Mouse (Mus musculus) thymus, postnatal 25 days (tissue): ENCODE measurements around the gene Ivd.
A peak's percentile ranks its signal among the peaks of the same experiment; 100 is the strongest.

Experiments
- DNase-seq: peaks from one replicate; pipeline ENCODE4 v3.0.0; 2022

Ivd gene

DNA sequence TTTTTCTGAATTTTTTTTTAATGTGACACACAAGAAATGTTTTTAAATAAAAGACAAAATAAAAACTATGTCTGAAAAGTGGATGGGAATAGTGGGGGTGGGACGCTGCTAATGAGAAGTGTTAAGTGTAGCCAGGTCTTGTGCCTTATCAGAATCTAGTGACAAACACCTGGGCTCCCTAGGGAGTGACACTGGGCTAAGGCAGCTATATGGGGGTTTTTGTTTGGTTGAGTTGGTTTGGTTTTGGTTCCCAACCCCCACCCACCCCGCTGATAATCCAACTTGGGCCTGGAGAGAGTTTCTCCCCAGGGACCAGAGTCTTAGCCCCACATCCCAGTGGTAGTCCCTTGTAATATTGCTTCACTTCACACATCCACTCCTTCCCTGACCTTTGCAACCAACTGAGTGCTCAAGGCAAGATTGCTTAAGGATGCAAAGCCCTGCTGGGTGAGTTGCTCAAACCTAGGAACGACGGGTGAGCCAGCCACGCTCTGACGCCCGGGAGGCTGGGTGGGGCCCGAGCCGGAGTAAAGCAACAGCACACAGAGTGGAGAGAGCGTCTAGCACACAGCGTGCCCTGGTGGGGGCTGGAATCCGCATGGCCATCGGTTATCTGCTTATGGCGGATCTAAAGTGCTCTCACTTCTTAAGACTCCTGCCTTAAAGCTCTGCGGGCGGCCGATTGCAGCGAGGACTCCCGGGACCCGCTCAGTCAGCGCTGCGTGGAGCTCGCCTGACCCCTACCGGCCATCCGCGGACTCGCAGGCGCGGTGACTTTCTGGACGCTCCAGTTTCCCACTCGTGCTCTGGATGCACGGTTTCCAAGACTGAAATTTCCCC lies 21.3 kb downstream of the Ivd start:
- DNase-seq, result peak; percentile 87

DNA sequence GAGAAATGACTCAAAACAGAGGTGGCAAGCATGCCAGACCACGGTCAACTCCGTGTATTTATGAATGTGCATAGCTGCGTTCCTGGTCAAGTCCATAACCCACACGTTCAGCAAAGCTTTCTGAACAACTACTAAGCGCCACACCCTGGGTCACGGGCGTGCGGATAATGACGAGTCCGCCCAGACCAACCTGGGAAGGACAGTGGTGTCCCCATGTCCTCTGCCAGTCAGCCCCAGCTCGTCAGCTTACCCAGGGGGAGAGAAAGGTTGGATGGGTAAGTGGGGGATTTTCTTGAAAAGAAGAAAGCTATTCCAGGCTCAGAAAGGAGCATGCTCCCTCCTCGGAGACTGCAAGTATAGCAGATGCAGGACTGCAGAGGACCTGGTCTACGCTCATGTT lies 25.7 kb downstream of the Ivd start:
- no peak for DNase-seq

DNA sequence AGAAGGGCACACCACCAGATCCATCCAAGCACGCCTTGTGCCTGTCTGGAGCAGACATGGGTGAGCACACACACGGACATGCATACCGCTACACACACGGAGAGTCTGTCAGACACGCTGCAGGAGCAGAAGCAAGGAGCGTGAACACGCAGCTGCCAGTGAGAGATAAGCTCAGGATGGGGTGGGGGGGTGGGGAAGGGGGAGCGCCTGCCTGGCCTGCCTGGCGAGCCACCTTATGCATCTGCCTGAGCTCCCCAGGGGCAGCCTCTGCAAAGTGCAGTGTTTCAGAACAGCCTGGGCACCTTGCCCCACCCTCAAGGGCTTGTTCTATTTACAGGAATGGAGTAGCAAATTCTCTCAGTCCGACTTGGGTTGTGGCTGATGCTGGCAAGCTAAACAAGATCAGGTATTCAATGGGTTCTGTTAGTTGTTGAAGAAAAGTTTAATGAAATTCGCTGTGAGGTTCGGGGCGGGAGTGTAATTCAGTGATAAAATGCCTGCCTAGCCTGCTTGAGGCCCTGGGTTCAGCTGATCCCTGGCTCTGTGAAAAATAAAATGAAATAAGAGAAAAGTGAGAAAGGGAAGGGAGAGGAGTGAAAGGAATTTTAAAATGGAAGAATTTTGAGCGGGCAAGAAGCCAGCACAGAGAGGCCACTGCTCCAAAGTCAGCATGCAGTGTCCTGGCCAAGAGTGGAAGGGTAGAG lies 26.2 kb downstream of the Ivd start:
- no peak for DNase-seq

DNA sequence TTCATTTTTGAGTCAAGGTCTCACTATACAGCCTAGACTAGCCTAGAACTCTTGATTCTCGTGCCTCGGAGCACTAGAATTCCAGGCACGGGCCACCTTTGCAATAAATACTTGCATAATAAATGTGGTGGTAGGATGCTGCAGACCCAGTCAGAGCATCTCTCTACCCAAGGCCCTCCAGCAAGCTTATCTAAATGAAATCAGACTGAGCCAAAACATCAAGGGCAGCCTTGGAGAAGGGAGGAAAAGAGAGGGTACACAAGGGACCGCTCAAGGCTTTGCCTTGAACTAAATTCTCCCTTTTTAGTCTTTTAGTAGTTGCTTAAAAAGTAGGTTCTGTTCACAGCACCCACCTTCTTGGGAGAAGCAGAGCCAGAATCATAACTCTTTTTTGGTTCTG lies 29.4 kb downstream of the Ivd start:
- DNase-seq, result no peak

DNA sequence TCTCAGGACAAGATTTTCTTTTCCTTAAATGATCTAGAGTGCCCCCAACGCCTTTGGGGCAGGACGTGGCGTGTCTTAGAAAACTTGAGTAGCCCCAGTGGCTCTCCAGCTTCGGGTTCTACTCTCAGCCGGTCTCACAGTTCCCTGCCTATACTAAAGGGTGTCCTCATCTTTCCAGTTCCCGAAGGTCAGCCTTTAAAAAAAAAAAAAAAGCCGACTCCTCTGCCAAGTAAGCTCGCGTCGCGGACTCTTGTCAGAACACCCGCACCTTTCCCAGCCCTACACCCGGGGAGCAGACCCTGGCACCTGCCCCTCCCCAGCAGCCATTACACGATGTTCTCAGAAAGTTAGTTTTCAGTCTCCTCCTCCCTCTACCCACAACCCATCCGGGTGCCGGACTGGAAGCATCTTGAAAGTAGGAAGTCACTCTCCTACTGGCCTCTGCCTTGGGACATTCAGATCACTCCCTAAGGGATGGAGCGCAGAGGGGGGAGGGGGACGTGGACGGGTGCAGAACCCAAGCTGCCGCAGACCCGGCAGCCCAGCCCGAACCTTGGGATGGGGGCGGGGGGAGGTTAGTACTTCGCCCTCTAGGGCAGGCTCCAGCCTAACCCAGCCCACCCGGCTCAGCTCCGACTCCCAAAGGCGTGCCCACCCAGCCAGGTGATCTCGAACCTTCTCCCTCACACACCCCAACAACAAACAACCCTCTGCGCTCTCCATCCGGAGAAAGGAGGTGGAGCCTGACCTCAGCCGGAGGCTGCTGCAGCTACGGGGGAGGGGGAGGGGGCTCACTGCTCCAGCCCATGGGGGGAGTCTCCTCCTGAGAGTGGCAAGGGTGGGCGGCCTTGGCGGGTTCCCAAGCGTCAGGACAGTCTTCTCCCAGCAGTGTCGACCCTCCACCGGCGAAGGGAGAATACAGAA lies 34.5 kb downstream of the Ivd start:
- DNase-seq, result peak; percentile 69

DNA sequence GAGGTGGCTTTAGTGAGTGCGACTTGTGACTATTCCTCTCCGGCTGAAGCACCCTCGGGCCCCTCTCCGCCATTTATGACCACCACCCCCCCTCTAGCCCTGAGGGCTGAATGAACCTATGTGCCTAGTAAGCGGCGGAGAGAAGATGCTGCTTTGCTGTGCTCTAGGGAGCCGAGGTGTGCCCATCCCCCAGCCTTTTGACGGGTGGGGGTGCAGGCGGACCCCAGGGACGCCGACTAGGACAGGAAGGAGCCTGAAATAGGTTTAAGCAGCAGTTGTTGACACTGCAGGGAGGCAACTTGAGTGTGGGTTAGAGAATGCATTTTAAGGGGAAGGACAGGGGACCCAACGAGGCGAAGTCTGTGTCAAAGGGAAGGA lies 35.1 kb downstream of the Ivd start:
- no peak for DNase-seq

DNA sequence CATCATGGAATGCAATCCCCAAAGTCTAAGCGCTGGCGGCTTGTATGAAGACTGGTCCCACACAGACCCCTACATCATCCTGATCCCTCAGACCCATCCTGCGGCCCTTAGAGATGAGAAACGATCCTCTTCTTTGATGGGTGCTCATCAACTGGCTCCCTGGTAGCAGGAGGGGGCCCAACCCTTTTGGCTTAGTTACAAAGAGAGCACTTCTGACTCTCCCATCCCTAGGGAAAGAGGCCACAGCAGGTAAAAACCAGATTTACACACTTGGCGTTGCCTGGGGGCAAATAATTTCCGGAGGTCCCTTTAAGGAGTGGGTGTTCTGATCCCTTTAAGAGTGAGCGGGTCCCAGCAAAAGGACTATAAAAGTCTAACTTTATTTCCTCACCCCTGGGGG lies 35.6 kb downstream of the Ivd start:
- no peak for DNase-seq

DNA sequence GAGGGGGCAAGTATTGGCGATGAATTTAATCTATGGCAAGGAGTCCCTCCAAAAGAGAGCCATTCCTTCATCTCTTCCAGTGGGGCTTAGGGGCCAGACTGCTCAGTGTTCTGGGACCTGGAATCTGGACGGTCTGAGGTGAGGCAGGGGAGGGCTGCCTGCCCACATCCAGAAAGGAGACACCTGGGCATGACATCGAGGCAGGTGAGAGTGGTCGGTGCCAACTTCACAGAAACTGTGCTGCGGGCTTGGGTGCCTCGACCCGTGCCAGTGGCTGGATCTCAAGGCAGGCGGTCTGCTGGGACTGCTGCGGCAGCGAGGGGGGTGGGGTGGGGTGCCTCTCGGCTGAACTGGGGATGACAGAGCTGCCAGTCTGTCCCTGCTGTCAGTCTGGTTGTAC lies 36.1 kb downstream of the Ivd start:
- no peak for DNase-seq

DNA sequence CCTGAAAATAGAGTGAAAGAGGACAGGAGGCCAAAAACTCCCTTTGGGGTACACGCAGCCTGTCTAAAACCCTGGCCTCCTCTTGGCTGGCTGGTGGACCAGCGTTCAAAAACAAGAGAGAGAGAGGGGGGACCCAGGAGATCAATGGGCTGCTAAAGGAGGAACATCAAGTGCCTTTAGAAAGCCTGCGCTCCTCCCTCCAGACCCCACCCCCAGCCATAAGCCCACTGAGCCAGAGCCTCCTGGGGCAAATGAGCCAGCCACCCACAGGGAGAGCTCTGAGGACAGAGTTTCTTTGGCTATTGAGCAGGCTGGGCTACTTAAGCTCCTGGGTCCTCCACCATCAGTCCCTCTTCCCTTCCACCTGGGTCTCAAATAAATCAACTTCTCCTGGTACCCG lies 37.0 kb downstream of the Ivd start:
- DNase-seq, result no peak

DNA sequence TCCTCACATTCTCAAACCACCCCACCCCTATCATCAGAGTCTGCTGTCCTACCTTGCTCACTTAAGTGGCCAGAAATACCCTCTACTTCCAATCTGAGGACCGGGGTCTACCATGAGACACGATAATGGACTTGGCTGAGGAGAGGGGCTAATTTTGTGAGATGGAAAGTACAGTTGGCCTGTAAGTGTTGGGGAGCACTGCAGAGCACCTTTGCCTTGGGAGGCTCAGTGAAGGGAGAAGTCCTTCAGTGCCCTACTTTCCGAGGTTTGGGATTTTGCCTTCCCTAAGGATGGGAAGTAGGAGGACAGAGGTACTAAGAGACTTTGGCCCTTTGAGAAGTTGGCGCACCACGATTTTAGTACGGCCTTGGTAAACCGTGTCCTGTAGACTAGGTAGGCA lies 37.6 kb downstream of the Ivd start:
- DNase-seq, result no peak

DNA sequence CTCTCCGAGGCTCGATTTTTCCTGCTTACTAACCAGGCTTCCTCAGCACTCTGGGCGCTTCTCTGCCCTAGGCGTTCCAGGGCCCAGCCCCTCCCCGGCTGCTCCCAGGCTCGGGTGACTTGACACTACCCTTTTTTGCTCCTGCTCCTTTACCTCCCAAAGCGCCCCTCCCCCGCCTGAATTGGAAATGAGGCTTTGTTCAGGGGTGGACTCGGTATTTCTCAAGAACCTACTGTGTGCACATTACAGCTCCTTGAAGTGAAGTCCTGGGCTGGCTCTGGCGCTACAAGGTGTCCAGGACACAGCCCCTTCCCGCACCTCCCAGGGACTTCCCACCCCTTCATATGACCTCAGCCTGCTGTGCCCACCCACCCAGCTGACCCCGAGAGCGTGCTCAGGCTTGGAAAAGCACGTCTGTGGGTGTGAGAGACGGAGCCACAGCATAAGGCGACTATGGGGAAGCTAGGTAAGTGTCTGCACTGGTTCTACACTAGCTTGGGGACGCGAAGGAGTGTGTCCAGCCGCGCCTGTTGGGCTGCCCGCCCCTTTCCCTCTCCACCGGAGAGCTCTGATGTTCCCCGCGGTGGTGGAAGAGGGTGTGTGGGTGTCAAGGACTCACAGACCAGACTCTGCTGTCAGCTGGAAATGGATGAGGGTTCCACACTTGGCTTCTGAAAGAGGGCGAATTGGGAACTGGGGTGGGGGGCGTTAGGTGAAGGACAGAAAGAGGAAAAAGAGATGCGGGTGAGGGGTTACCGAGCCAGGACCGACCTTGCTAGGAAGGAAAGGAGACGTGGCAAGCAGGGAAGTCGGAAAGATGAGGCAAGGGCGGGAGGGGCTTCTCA lies 38.4 kb downstream of the Ivd start, which contains the start of gene Bahd1:
Gene Bahd1 (plus strand): TSS at position 397 of the 845 bp plus-strand sequence.
- no peak for DNase-seq

DNA sequence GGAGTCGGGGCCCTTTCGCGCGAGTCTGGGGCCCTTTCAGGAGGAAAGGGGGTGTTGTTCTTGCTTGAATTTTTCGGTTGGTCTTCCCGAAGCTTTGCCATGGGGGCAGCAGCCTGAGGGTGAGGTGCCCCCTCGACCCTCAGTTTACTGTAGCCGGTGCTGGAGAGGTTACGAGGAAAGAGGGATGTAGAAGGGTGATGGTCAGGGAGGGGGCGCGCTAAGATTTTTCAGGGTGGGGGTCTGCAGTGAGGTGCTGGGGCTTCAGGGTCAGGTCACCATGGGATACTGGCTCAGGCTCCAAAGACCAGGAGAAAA lies 39.0 kb downstream of the Ivd start:
- no peak for DNase-seq

DNA sequence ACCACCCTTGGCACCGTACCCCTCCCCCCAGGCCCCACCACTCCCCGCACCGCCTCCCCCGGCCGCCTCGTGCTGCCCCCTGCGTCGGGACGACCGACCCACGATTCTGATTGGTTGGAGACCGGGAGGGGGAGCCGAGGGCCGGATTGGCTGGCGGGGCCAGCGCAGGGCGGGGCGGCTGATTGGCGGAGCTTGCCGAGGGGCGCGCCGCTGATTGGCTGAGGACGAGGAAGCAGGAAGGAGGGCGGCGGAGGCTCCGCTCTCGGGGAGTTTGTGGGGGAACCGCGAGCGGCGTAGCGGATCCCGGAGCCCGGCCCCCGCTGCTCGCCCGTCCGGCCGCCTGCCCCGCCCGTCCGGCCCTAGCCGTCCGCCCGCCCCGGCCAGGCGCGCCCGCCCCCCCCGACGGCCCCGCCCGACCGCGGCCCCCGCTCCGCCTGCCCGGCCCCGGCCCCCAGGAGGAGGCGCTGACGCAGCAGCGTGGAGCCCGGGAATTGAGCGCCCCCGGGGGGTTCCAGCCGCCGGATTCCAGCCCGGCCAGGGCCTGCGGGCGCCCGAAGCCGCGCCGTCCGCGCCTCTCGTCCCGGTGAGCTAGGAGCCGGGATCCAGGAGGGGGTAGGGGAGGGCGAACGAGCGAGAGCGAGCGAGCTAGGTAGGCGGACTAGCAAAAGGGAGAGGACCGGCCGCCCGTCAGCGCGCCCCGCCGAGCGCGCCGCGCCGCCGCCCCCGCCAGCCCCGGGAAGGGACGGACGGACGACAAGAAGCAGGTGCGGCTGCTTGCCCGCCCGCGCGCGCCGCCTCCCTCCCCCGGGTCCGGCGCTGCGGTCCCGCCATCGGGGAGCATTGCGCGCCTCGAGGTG lies 39.6 kb downstream of the Ivd start:
- DNase-seq, result peak; percentile 98

DNA sequence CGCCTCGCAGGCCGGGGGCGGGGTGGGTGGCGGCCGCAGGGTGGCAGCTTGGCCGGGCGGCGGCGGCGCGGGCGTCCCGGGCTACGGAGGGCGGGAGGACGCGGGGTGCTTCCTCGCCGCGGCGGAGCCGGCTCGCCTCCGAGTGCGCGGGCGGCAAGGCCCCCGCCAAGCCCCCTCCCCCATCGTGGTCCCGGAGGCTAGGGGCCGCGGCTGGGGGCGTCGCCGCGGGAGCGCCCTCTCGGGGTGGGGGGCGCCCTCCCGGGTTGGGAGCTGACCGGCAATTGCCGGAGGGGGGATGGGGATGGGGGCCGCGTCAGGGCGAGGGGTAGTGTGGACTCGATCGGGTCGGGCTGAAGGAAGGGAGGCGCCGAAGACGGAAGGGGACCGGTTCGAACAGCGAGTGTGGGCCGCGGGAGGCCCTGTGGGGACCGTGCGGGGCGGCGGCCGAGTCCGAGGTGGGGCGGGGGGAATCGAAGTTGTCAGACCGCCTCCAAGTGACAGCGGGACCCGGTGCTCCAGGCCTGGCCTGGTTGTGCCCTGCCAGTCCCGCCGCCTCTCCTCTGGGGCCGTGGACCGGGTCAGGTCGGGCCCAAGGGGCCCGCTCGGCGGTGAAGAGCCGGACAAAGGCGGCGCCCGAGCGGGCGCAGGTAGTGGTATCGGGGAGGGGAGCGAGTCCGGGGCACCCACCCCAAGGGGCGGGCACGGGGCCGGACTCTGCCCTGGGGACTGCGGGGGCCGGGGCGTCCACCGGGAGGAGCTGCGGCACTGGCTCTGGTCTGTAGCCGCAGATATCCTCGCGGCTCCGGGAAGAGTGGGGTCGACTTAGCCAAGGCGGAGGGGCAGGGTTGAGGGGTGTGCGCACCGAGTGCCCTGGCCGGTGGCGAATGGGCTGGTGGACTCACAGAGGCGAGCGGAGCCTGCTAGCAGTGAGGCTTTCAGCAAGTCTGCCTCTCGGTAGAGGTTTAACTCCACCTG lies 40.6 kb downstream of the Ivd start:
- peak; percentile 38 for DNase-seq

DNA sequence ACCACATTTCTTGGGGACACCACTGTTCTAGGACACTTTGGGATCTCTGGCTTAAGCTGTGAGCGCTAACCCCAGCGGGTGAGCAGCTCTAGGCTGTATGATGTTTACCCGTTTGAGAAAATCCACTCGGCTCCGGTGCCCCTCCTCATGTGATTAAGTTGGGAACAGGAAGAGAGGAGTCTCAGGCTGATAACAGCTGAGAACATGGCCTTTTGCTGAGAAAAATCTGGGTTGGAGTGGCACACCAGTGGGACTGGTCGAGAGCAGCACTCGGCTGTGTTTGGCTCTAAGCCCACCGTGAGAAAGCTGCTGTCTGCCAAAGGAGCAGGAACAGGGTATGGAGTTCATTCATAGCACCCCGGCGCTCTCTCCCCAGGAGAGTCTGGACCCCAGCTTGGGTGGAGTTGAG lies 41.6 kb downstream of the Ivd start:
- DNase-seq, result no peak

DNA sequence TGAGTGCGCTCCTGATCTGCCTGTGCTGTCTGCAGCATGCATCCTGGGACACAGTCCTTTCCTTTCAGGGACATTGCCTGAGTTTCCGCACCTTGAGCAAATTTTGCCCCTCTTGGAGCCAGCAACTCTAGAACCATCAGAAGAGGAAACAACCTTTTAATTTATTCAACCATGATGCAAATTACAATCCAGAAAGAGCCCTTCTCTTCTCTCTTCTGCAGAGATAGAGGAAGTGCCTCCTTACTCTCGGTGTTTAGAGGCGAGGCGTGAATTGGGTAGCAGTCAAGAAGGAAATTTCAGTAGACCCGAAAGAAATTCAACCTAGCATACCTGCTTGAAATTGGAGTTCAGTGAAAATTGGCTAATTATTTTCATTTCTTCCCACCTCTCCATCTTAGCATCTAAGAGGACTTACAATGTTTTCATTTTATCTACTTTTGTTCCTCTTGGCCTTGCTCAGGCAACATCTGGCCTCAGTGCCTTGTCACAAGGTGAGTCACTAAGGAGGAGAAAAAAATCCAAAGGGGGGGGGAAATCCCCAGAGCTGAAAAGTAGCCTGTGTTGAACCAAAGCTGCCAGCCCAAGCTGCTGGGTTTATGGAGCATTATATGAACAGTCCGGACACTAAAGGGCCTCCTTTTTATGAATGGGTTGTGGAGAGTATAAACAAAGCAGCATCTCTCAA lies 43.8 kb downstream of the Ivd start:
- DNase-seq, result no peak

DNA sequence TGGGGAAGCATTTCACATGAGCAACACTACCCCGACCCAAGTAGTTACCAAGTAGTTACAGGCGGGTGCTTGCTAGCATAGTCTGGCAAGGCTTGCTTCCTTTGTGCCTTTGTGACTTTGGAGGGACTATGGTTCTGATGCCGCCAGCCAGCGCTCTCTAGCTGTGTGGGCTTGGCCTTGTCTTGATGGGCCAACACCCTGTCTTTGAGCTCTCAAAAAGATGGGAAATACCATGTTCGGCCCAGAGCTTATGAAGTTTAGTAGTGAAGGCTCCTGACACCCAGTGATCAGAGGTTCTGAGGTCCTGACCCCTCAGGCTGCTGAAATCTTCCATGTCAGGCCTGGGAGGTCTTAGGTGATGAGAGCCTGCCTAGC lies 44.4 kb downstream of the Ivd start:
- no peak for DNase-seq

DNA sequence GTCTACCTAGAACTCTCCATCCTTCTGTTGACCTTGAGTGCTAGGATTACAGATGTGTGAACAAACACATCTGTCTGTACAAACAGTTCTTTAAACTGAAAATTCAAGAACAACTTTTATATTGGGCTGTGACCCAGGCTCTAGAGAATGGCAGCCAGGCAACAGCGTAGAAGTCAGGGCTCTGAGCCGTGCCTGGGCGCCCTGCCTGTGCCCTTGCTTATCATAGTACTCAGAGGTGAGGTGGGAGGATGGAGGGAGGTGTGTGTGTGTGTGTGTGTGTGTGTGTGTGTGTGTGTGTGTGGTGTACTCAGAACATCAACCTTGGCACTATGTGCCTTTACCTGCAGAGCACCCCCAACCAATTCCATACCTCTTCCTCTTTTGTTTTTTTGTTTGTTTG lies 46.0 kb downstream of the Ivd start:
- no peak for DNase-seq

DNA sequence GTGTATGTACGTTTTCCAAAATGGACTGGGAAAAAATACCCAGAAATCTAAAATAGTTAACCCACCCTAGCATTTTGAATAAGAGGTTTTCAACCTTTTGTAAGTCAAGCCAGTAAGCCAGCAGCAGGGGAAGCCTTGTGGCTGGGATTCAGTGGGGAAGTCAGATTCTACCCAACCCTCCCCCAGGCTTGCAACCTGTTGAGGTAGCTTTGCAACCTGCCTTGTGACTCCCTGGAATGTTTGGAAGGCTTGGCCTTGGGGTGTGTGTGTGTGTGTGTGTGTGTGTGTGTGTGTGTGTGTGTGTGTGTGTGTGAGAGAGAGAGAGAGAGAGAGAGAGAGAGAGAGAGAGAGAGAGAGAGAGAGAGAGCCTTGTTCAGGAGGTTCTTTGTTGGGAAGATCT lies 47.4 kb downstream of the Ivd start:
- no peak for DNase-seq
